Mouse (Mus musculus) lung, embryonic 16.5 days (tissue): ENCODE results near the gene Pdk4. TPM values are rescaled to one million over a fixed set of nuclear protein-coding genes. Genes with fewer than 3 reads are reported as not detected.
A peak's percentile ranks its signal among the peaks of the same experiment; 100 is the strongest.

ENCODE experiments used
- ATAC-seq: fragments of 200-750 bp; cut with Nextera tagmentation; 2 replicates; pipeline ENCODE4 v1.8.0; 2017; ENCODE audit warnings: low read depth, mild to moderate bottlenecking, moderate library complexity
- H3K27ac ChIP-seq: fragments of 300-500 bp; sonication (generic); 2 replicates; pipeline ENCODE4 v1.5.1; 2014; ENCODE audit warnings: mild to moderate bottlenecking, control low read depth, low read length
- H3K27me3 ChIP-seq: fragments of 300-500 bp; sonication (generic); 2 replicates; pipeline ENCODE4 v1.6.1; 2014; ENCODE audit warnings: low read depth, low read length, mixed read lengths; ENCODE audit not compliant: control insufficient read depth, insufficient read depth
- H3K36me3 ChIP-seq: fragments of 300-500 bp; sonication (generic); 2 replicates; pipeline ENCODE4 v1.6.1; 2014; ENCODE audit warnings: low read length; ENCODE audit not compliant: control insufficient read depth, insufficient read depth
- H3K4me1 ChIP-seq: fragments of 300-500 bp; sonication (generic); replicated peaks from 2 replicates; pipeline ENCODE4 v1.6.1; 2014; ENCODE audit warnings: low read length, mixed read lengths; ENCODE audit not compliant: control insufficient read depth, insufficient read depth
- H3K4me2 ChIP-seq: fragments of 300-500 bp; sonication (generic); 2 replicates; pipeline ENCODE4 v1.6.1; 2014; ENCODE audit warnings: low read depth, low read length, control low read depth
- H3K4me3 ChIP-seq: fragments of 300-500 bp; sonication (generic); 2 replicates; pipeline ENCODE4 v1.5.1; 2014; ENCODE audit warnings: mild to moderate bottlenecking, low read length, control low read depth
- H3K9ac ChIP-seq: fragments of 300-500 bp; sonication (generic); 2 replicates; pipeline ENCODE4 v1.6.1; 2014; ENCODE audit warnings: low read length, control low read depth
- H3K9me3 ChIP-seq: fragments of 300-500 bp; sonication (generic); 2 replicates; pipeline ENCODE4 v1.6.1; 2016; ENCODE audit warnings: low read length; ENCODE audit not compliant: control insufficient read depth
- WGBS: fragments of 180-500 bp; shearing (Covaris S2); extraction: QIAGEN DNeasy Blood & Tissue Kit; methylation state at CpG from one replicate; pipeline ENCODE4 v1.1.7; 2014; 5-methylcytosine and 5-hydroxymethylcytosine counted together
- polyA plus RNA-seq: library from polyadenylated mRNA; unstranded; fragments of >200 nt; fragmentation: Nextera tagmentation; extraction: Ambion mirVana; gene quantifications from 2 replicates; pipeline ENCODE4 v1.2.1, GENCODE M21; 2015

The Pdk4 gene
- polyA plus RNA-seq, 1 experiment from 2014 or later = 4.5 TPM

DNA sequence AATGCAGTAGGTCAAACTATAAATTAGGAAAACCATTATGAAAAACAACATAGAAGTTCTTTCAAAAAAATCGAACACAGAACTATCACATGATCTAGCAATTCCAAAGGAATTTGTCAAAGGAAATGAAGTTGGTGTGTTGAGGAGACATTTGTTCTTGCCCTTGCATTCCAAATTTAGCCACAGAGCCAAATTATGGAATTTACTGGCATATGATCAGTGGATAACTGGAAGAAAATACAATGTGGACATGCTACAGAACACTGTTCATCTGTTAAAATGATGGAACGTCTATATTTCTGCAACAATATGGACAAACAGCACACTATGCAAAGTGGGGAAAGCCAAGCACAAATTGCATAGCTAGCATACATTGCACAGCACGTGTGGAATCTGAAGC is 40.3 kb downstream of the Pdk4 start:
- Histone ChIP-seq H3K4me1 (no peaks in the 10 kb centered on the region), H3K4me2 (no peak overlapping the region), H3K27ac (no peak overlapping the region), H3K9me3 (no peaks in the 10 kb centered on the region), H3K27me3 (no peaks in the 10 kb centered on the region), H3K4me3 (no peak overlapping the region), H3K36me3 (no peaks in the 10 kb centered on the region), H3K9ac (no peak overlapping the region)
- WGBS = 74% methylated on average over 3 of the region's 3 CpGs
- no peak for ATAC-seq

DNA sequence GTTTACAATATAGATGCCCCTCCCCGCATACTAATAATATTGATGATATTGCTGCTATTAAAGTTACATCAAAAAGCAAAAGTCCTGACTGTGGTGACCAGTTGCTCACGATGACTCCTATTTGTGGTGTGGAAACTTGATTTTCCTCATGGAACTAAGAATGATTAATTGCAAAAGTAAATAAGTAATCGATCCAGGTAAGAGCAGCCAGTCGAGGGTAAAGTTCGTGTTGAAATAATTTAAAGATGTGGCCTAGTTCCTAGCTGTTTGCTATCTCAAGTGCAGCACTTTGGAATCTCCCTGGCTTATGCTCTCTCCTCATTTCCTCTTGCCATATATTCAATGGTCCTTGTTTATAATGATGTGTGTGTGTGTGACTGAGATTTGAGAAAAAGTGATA is 46.2 kb downstream of the Pdk4 start:
- H3K27ac ChIP-seq = no peak overlapping the region
- H3K9me3 ChIP-seq = no peaks in the 10 kb centered on the region
- no peaks in the 10 kb centered on the region; the same call in 1 of the 2 replicates for H3K4me1 ChIP-seq
- H3K4me3 ChIP-seq = no peak overlapping the region
- no peak overlapping the region for H3K9ac ChIP-seq
- WGBS = 68% methylated on average over 5 of the region's 5 CpGs
- H3K27me3 ChIP-seq = no peaks in the 10 kb centered on the region
- H3K4me2 ChIP-seq = no peak overlapping the region
- no peak for ATAC-seq
- no peaks in the 10 kb centered on the region for H3K36me3 ChIP-seq

GRCm38 (mm10) chr6:5448396-5448795 is 47.7 kb downstream of the Pdk4 start:
- Histone ChIP-seq H3K9me3 (no peaks in the 10 kb centered on the region), H3K9ac (no peak overlapping the region), H3K27ac (no peak overlapping the region), H3K27me3 (no peaks in the 10 kb centered on the region), H3K4me2 (no peak overlapping the region), H3K36me3 (no peaks in the 10 kb centered on the region), H3K4me1 (peaks cover 3% of the 10 kb centered on the region; the same call in 1 of the 2 replicates), H3K4me3 (no peak overlapping the region)
- no peak for ATAC-seq
- 61% methylated on average over 4 of the region's 4 CpGs for WGBS

DNA sequence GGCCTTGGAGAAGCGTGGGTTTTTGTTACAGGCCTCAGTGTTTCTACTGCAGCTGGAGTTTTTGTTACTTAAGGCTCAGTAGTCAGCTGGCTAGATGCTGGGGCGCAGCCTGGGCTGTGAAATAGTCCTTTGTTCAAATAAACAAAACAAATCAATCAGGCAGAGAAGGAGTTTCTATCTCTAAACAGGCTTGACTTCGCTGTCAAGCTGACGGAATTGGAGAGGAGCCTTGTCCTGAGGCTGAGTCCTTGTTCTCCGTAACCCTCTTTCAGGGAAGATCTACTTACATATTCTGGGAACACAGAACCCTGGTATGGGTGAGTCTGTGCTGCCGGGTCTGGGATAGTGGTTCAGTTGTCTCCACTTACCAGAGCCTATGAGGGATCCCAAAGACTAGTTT is 48.6 kb downstream of the Pdk4 start:
- no peak overlapping the region for H3K9ac ChIP-seq
- ATAC-seq = no peak
- no peaks in the 10 kb centered on the region for H3K27me3 ChIP-seq
- peaks cover 10% of the 10 kb centered on the region; the same call in 1 of the 2 replicates for H3K4me1 ChIP-seq
- no peak overlapping the region for H3K27ac ChIP-seq
- H3K9me3 ChIP-seq = no peaks in the 10 kb centered on the region
- H3K36me3 ChIP-seq = no peaks in the 10 kb centered on the region
- WGBS = 61% methylated on average over 6 of the region's 6 CpGs
- H3K4me3 ChIP-seq = no peak overlapping the region
- no peak overlapping the region for H3K4me2 ChIP-seq

DNA sequence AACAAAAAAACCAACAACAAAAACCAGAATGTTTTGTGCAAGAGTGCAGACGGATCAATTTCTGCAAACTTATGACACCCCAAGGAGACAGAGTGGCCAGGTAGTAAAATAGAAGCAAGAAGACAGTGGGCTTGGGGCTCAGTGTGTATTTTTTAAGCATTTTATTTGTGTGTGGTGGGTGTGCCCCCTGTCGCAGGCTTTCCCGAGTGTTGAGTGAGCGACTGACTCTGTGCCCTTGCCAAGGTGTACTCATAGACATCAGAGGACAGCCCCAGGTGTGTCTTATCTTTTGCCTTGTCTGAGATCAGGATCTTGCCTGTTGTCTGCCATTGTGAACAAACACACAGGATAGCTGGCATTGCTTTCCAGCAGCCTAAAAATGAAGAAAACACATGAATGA is 49.1 kb downstream of the Pdk4 start:
- Histone ChIP-seq H3K27ac (no peak overlapping the region), H3K4me1 (peaks cover 12% of the 10 kb centered on the region; the same call in 1 of the 2 replicates), H3K36me3 (no peaks in the 10 kb centered on the region), H3K4me2 (no peak overlapping the region), H3K4me3 (no peak overlapping the region), H3K9me3 (no peaks in the 10 kb centered on the region), H3K27me3 (no peaks in the 10 kb centered on the region), H3K9ac (no peak overlapping the region)
- WGBS = 81% methylated on average over 4 of the region's 4 CpGs
- ATAC-seq = no peak

DNA sequence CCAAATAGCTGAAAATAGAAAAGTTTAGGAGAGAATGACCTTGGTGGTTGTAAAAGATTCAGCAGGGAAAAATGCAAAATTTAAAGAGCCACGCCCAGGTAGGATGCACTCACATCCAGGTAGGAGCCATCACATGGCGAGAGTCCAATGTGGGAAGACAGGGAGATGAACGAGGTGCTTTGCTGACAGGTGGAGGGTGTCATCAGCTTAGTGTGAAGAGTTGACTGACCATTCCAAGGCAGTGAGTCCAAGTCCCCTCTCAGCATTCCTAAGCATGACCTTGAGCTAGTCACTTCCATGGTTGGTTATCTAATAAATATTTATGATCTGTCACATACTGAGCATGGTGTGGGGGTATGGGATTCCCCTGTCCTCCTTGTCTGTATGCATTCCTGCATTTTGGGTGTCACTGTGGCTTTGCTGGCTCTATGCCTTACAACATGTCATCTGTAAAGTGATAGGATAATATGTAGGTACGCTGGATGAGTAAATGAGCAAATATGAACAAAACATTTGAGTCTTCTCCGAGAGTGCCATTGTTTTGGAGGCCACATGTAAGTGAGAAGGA is 51.7 kb downstream of the Pdk4 start:
- Histone ChIP-seq H3K36me3 (no peaks in the 10 kb centered on the region), H3K4me3 (no peak overlapping the region), H3K4me2 (no peak overlapping the region), H3K9me3 (no peaks in the 10 kb centered on the region), H3K9ac (no peak overlapping the region), H3K27ac (no peak overlapping the region), H3K27me3 (no peaks in the 10 kb centered on the region), H3K4me1 (peaks cover 12% of the 10 kb centered on the region; the same call in 1 of the 2 replicates)
- no peak for ATAC-seq
- WGBS = 80% methylated on average over 5 of the region's 5 CpGs

DNA sequence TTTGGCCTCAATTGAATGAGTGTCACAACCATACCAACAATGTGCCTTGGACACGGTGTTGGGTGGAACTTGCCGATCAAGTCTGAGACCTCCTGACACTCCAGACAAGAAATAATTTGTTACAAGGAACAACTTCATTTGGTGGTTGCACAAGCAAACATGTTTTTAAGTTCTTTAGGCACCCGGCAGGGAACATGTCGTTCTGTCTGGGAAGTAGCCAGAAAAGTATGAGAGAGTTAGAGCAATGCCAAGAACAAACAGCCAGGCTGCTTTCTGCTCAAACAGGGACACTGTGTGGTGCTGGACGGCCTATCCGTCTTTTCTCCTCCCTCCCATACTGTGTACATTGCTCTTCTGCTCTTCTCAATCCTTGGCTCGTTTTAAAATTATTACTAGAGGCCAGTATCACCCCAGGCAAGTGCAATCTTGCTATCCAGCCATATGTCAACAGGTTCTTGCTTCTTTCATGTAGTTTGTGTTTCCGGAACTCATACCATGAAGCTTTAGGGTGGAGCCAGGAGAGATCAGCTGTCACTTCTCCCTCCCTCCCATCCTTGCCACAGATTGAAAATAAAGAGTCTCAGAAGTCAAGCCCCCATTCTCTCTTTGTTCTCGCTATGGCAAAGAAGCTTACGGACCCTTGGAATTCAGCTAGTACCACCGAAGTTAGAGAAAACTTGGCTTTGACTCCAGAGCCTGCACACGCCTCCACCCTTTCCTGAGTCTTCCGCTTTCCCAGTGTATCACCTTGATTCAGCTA is 52.8 kb downstream of the Pdk4 start:
- Histone ChIP-seq H3K4me1 (peaks cover 12% of the 10 kb centered on the region; the same call in 1 of the 2 replicates), H3K27me3 (no peaks in the 10 kb centered on the region), H3K36me3 (no peaks in the 10 kb centered on the region), H3K9ac (no peak overlapping the region; the same call in 1 of the 2 replicates), H3K4me3 (no peak overlapping the region), H3K27ac (peak overlapping the region; percentile 63), H3K4me2 (peak overlapping the region; percentile 28), H3K9me3 (no peaks in the 10 kb centered on the region)
- WGBS = 16% methylated on average over 13 of the region's 13 CpGs
- ATAC-seq = peak; percentile 92

DNA sequence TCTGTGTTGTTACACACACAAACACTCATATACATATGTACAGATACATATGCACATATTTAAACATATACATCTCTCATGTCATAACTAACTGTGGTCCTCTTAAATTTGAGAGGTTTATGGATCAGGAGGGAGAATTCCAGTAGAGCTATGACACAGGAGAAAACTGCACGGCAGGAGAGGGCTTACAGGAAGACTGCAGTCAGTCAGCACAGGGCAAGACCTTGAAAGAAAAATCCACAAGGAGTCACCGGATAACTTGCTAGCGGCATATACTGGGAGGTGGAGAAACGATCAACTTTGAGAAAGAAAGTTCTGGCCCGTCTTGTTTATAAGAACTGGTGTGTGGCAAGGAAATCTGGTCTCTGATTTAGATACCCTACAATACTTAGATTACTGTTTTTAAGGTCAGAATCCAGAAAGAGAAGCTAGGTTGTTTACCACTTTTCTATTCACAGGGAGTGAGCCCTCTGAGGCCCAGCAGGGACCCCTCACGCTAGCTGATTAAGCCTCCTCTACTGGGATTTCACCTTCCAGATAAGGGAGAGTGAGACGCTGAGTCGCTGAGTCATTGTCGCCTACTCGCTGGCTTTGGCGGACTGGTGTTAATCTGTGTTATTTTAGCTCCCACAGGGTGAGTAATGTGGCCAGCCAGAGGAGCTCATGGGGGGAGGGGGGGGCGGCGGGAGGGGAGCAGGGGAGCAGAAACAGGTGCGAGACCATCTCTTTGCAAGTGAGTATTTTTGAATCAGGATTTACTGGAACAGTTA is 53.6 kb downstream of the Pdk4 start:
- ATAC-seq = peak; percentile 65
- Histone ChIP-seq H3K9ac (peak overlapping the region; percentile 14; the same call in 1 of the 2 replicates), H3K4me1 (peaks cover 12% of the 10 kb centered on the region; the same call in 1 of the 2 replicates), H3K9me3 (no peaks in the 10 kb centered on the region), H3K27ac (peak overlapping the region; percentile 63; the same call in 1 of the 2 replicates), H3K4me3 (no peak overlapping the region), H3K27me3 (no peaks in the 10 kb centered on the region), H3K4me2 (peak overlapping the region; percentile 28), H3K36me3 (no peaks in the 10 kb centered on the region)
- WGBS = 6% methylated on average over 14 of the region's 14 CpGs

DNA sequence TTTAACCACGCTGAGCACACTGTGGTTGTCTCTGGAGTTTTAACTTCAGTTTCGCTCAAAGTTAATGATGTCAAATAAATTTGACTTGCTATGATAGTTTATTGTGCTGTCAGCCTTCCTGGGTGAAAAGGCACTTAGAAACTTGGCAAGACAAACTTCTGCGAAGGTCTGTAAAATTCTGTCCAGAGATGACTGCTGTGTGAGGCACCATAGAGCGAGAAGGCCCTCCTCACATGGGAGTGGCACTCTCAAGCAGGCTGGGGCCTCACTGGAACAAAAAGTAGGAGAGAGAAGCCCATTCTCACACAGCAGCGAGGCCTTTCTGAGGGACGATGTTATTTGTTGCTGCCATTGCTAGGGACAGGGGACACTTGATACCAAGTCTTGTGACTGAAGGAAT is 54.9 kb downstream of the Pdk4 start:
- Histone ChIP-seq H3K27ac (no peak overlapping the region), H3K4me2 (no peak overlapping the region), H3K4me3 (no peak overlapping the region), H3K4me1 (peaks cover 12% of the 10 kb centered on the region; the same call in 1 of the 2 replicates), H3K9ac (no peak overlapping the region), H3K9me3 (no peaks in the 10 kb centered on the region), H3K27me3 (no peaks in the 10 kb centered on the region), H3K36me3 (no peaks in the 10 kb centered on the region)
- no peak for ATAC-seq
- WGBS = 75% methylated on average over 6 of the region's 6 CpGs
